Mouse (Mus musculus) embryonic fibroblast, embryonic 13.5 days (primary cell): ENCODE data around the gene Dvl2.
A peak's percentile ranks its signal among the peaks of the same experiment; 100 is the strongest.

Experiments
- CTCF ChIP-seq: IDR thresholded peaks from 2 replicates; pipeline ENCODE4 v1.5.1; 2011; ENCODE audit warnings: mild to moderate bottlenecking, control low read depth, low read length, moderate library complexity, borderline replicate concordance; ENCODE audit not compliant: insufficient read depth
- POLR2A ChIP-seq: IDR thresholded peaks from 2 replicates; pipeline ENCODE4 v1.6.1; 2011; ENCODE audit warnings: low read depth, mild to moderate bottlenecking, control low read depth, low read length, moderate library complexity

DNA sequence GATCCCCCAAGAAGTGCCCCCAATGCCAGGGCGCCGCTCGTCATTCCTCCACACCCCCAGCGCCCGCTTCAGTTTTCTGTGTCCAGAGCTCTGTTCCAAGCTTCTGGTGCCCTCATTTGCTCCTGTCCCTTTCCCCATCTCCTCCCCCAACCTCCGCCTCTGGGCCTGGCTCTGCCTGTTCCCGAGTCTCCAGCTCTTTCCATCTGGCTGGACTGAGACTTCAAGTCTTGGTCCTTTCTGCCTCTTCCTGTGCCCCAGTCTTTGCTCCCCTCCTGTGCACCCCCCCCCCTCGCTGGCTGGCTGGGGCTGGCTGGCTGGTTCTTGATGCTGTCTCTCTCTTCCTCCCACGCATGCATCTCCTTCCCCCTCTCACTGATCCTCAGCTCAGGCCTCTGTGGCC, 27.0 kb downstream of the Dvl2 start:
- TF ChIP-seq POLR2A (0 out of 2 replicates have a peak, but pooled peaks have one; percentile 21), CTCF (no peak)
